Mouse (Mus musculus) liver, embryonic 16.5 days (tissue): Measurements from ENCODE around the gene Fbxl17. TPM values are rescaled to one million over a fixed set of nuclear protein-coding genes. Genes with fewer than 3 reads are reported as not detected.
A peak's percentile ranks its signal among the peaks of the same experiment; 100 is the strongest.

Experiments used
- ATAC-seq: fragments of 200-750 bp; cut with Nextera tagmentation; 2 replicates; pipeline ENCODE4 v1.8.0; 2017; ENCODE audit warnings: low read depth, mild to moderate bottlenecking, moderate number of reproducible peaks, moderate library complexity
- H3K27ac ChIP-seq: fragments of 300-500 bp; sonication (generic); 2 replicates; pipeline ENCODE4 v1.5.1; 2014; ENCODE audit warnings: mild to moderate bottlenecking, low read length
- H3K27me3 ChIP-seq: fragments of 300-500 bp; sonication (generic); 2 replicates; pipeline ENCODE4 v1.6.1; 2014; ENCODE audit warnings: low read depth, low read length, mixed read lengths; ENCODE audit not compliant: control insufficient read depth, insufficient read depth
- H3K36me3 ChIP-seq: fragments of 300-500 bp; sonication (generic); 2 replicates; pipeline ENCODE4 v1.6.1; 2014; ENCODE audit warnings: mild to moderate bottlenecking; ENCODE audit not compliant: control insufficient read depth, insufficient read depth
- H3K4me1 ChIP-seq: fragments of 300-500 bp; sonication (generic); 2 replicates; pipeline ENCODE4 v1.6.1; 2014; ENCODE audit warnings: low read depth, low read length, mixed read lengths; ENCODE audit not compliant: control insufficient read depth
- H3K4me2 ChIP-seq: fragments of 300-500 bp; sonication (generic); 2 replicates; pipeline ENCODE4 v1.6.1; 2014; ENCODE audit warnings: low read depth, low read length, mixed read lengths
- H3K4me3 ChIP-seq: fragments of 300-500 bp; sonication (generic); 2 replicates; pipeline ENCODE4 v1.5.1; 2014; ENCODE audit warnings: low read depth, mild to moderate bottlenecking, low read length
- H3K9ac ChIP-seq: fragments of 300-500 bp; sonication (generic); 2 replicates; pipeline ENCODE4 v1.6.1; 2014; ENCODE audit warnings: low read depth, low read length
- H3K9me3 ChIP-seq: fragments of 300-500 bp; sonication (generic); replicated peaks from 2 replicates; pipeline ENCODE4 v1.6.1; 2016; ENCODE audit warnings: low read length; ENCODE audit not compliant: control insufficient read depth
- WGBS: fragments of 180-500 bp; shearing (Covaris S2); extraction: QIAGEN DNeasy Blood & Tissue Kit; methylation state at CpG from one replicate; pipeline ENCODE4 v1.1.7; 2014; ENCODE audit not compliant: insufficient replicate concordance; 5-methylcytosine and 5-hydroxymethylcytosine counted together
- polyA plus RNA-seq: library from polyadenylated mRNA; unstranded; fragments of >200 nt; fragmentation: Nextera tagmentation; extraction: Ambion mirVana; gene quantifications from 2 replicates; pipeline ENCODE4 v1.2.1, GENCODE M21; 2015

Fbxl17 gene
- polyA plus RNA-seq, 1 experiment from 2014 or later = 1.3 TPM

DNA sequence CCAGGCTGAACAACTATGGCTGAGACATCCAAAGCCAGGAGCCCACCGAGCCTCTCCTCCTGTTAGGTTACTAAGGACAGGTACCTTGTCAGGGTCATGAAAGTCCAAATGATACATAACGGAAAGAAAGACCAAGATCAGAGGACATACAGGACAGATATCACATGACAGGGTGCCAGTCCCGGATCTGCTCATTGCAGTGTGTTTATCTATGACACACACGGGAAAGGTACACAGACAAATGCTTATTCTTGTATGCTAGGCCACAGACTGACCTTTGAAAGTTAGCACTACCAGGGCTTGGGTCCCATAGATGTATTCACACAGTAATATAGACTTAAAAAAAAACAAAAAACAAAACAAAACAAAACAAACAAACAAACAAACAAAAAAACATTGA is 404.8 kb downstream of the Fbxl17 start:
- no peaks in the 10 kb centered on the region for H3K4me1 ChIP-seq
- H3K27me3 ChIP-seq = no peaks in the 10 kb centered on the region
- H3K4me2 ChIP-seq = no peak overlapping the region
- WGBS = 57% methylated on average over 4 of the region's 4 CpGs
- H3K4me3 ChIP-seq = no peak overlapping the region
- ATAC-seq = peak; percentile 27; the same call in 1 of the 2 replicates
- H3K27ac ChIP-seq = no peak overlapping the region
- H3K9ac ChIP-seq = no peak overlapping the region
- no peaks in the 10 kb centered on the region; the same call in 1 of the 2 replicates for H3K9me3 ChIP-seq
- no peaks in the 10 kb centered on the region for H3K36me3 ChIP-seq

DNA sequence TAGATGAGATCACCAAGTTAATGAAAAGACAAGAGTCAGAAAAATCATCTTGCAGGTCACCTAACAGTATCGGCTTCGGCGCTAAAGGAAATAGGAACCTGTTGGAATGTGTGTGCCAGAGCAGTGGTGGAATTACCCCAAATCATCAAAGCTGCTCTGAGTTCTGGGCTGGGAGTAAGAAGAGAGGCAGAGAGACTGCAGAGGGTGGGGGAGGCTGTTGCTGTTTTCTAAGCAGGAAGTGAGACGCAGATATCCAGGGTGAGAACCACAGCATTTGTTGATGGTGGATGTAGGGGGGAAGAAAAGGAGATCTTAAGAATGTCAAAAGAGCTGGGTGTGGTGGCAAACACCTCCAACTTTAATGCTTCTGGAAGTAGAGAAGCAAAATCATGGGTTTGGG is 406.6 kb downstream of the Fbxl17 start:
- Histone ChIP-seq H3K4me1 (no peaks in the 10 kb centered on the region), H3K4me3 (no peak overlapping the region), H3K9ac (no peak overlapping the region), H3K27me3 (no peaks in the 10 kb centered on the region), H3K27ac (no peak overlapping the region), H3K4me2 (no peak overlapping the region), H3K36me3 (no peaks in the 10 kb centered on the region), H3K9me3 (no peaks in the 10 kb centered on the region; the same call in 1 of the 2 replicates)
- 54% methylated on average over 4 of the region's 4 CpGs for WGBS
- no peak for ATAC-seq

DNA sequence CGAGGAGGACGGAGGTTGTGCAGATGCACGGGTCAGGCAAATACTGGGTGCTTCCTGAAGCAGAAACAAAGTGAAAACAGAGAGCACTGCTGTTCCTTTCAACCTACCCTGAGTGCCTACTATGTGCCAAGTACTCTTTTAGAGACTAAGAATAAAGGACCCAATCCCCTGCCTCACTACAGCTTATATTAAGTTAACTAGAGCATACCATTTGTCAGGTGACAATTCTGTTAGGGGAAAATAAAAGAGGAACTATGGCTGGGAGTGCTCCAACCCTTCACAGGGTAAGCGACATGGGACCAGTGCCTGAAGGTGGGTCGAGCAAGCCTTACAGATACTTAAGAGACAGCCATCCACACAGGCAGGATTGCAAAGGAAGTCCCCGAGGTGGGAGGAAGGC is 407.0 kb downstream of the Fbxl17 start:
- no peak overlapping the region for H3K4me3 ChIP-seq
- H3K9ac ChIP-seq = no peak overlapping the region
- no peak overlapping the region for H3K4me2 ChIP-seq
- WGBS = 51% methylated on average over 6 of the region's 6 CpGs
- no peak for ATAC-seq
- no peaks in the 10 kb centered on the region; the same call in 1 of the 2 replicates for H3K9me3 ChIP-seq
- H3K27ac ChIP-seq = no peak overlapping the region
- no peaks in the 10 kb centered on the region for H3K36me3 ChIP-seq
- no peaks in the 10 kb centered on the region for H3K4me1 ChIP-seq
- no peaks in the 10 kb centered on the region for H3K27me3 ChIP-seq

DNA sequence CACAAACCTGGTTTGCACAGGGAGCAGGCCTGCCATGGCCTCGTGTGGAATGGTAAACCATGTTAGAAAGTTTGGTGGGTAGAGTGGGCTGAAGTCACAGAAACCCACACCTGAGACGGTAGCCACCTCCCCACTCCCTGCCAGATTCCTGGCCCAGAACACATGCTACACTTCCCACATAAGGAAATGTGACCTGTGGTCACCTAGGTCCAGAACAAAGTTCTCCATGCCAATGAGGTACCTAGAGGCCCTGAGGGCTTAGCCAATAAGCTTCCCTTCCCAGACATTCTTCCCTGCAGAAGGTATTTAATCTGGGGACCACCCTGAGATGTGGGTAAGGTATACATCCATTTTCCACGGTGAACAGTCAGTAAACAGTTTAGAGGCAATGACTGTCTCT is 409.7 kb downstream of the Fbxl17 start:
- Histone ChIP-seq H3K9me3 (no peaks in the 10 kb centered on the region), H3K36me3 (no peaks in the 10 kb centered on the region), H3K27me3 (no peaks in the 10 kb centered on the region), H3K4me2 (no peak overlapping the region), H3K9ac (no peak overlapping the region), H3K4me1 (no peaks in the 10 kb centered on the region), H3K4me3 (no peak overlapping the region), H3K27ac (no peak overlapping the region)
- no peak for ATAC-seq
- 69% methylated on average over 3 of the region's 3 CpGs for WGBS

DNA sequence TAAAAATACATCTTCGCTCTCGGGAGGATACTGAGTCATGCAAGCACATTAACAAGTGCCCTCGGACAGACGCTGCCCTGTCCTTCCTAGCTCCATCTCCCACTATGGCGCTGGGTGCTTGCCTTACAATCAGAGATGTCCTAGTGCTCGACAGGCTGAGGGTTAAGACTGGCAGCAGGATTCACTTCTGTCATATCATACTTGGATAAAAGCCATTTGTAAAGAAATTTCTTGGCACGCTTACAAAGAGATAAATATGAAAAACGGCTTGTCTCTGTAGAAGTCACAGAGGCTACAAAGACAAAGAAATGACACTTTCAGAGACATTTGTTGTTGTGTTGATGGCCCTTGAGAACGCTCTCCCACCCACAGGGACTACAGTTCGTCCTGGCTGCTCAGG is 412.6 kb downstream of the Fbxl17 start:
- Histone ChIP-seq H3K9me3 (no peaks in the 10 kb centered on the region), H3K9ac (no peak overlapping the region), H3K36me3 (no peaks in the 10 kb centered on the region), H3K4me3 (no peak overlapping the region), H3K27ac (no peak overlapping the region), H3K4me1 (no peaks in the 10 kb centered on the region), H3K4me2 (no peak overlapping the region), H3K27me3 (no peaks in the 10 kb centered on the region)
- ATAC-seq = no peak
- WGBS = 73% methylated on average over 10 of the region's 10 CpGs

DNA sequence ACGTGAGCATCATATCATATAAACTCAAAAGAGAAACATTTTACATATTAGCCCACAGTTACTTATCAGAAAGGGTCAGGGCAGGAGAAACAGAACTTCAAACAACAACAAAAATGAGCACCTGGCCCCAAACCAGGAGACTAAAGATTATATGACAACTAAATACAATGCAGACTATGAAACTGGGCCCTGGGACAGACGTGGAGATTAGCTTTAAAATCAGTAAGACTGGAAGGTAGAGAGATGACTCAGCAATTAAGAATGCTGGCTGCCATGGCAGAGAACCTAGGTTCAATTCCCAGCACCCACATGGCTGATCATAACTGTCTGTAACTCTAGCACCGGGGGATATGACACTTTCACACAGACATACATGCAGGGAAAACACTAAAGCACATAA is 413.3 kb downstream of the Fbxl17 start:
- no peaks in the 10 kb centered on the region for H3K36me3 ChIP-seq
- no peak overlapping the region for H3K4me3 ChIP-seq
- H3K27ac ChIP-seq = no peak overlapping the region
- H3K9me3 ChIP-seq = no peaks in the 10 kb centered on the region
- H3K4me1 ChIP-seq = no peaks in the 10 kb centered on the region
- ATAC-seq = no peak
- H3K4me2 ChIP-seq = no peak overlapping the region
- no peak overlapping the region for H3K9ac ChIP-seq
- H3K27me3 ChIP-seq = no peaks in the 10 kb centered on the region
- 58% methylated on average over 3 of the region's 3 CpGs for WGBS

DNA sequence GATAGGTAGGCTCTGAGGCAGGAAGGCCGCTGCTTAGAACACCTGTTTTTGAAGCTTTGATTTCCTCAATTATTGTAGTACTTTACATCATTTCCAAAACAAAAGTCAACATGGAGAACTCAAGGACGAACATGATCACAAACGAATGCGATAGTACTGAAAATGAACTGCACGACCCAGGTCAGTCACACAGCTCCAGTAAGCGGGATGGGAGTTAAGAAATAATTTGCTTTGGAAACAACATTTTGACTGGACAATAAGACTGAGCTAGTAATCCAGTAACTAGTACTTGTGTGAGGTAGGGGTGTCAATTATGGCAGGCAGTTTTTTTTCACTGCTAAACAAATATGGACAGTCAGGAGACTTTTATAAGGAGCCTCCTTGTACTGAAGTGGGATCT is 414.6 kb downstream of the Fbxl17 start:
- H3K9me3 ChIP-seq = no peaks in the 10 kb centered on the region
- 71% methylated on average over 6 of the region's 6 CpGs for WGBS
- no peak overlapping the region for H3K27ac ChIP-seq
- no peak for ATAC-seq
- H3K36me3 ChIP-seq = no peaks in the 10 kb centered on the region
- no peaks in the 10 kb centered on the region for H3K27me3 ChIP-seq
- H3K4me1 ChIP-seq = no peaks in the 10 kb centered on the region
- no peak overlapping the region for H3K4me2 ChIP-seq
- H3K9ac ChIP-seq = no peak overlapping the region
- H3K4me3 ChIP-seq = no peak overlapping the region

DNA sequence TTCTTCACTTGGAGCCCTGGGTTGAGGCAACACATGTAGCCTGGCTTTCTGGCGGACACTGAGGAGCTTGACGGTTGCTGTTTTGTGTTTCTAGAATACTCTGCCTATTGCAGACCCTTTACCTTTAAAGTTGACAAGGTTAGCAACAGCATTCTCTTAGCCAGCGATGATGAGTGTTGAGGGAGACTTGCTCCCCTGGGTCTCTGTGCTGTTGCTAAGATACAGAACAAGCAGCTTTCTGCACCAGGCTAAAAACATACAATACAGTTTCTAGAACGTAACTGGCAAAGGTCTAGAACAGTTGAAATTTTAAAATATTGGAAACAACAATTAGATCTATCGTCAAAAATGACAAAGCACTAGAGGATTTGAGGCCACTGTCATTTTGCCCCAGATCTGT is 420.7 kb downstream of the Fbxl17 start:
- H3K4me1 ChIP-seq = no peaks in the 10 kb centered on the region
- no peak for ATAC-seq
- no peak overlapping the region for H3K27ac ChIP-seq
- no peaks in the 10 kb centered on the region for H3K27me3 ChIP-seq
- H3K4me3 ChIP-seq = no peak overlapping the region
- no peak overlapping the region for H3K9ac ChIP-seq
- WGBS = 79% methylated on average over 5 of the region's 5 CpGs
- no peaks in the 10 kb centered on the region for H3K9me3 ChIP-seq
- no peak overlapping the region for H3K4me2 ChIP-seq
- H3K36me3 ChIP-seq = no peaks in the 10 kb centered on the region

DNA sequence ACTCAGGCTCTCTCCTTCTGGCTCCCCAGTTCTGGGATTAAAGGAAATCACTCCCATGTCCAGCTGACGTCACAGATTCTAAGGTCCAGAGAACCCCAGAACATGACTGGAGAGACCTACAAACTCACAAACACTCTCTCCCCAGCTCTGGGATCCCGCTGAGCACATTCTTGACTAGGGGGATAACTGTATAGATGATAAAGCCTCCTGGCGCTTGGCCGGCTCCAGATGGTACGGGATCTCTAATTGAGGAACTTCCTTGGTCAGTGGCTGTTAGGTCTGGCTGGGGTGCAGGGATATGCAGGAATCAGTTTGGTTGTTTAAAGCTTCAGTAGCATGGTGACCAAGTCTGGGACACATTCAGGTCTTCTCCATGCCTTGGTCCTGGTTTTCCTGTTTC is 422.3 kb downstream of the Fbxl17 start:
- Histone ChIP-seq H3K4me1 (no peaks in the 10 kb centered on the region), H3K4me3 (no peak overlapping the region), H3K27ac (no peak overlapping the region), H3K4me2 (no peak overlapping the region), H3K27me3 (no peaks in the 10 kb centered on the region), H3K36me3 (no peaks in the 10 kb centered on the region), H3K9ac (no peak overlapping the region), H3K9me3 (no peaks in the 10 kb centered on the region)
- ATAC-seq = no peak
- WGBS = 69% methylated on average over 5 of the region's 5 CpGs

DNA sequence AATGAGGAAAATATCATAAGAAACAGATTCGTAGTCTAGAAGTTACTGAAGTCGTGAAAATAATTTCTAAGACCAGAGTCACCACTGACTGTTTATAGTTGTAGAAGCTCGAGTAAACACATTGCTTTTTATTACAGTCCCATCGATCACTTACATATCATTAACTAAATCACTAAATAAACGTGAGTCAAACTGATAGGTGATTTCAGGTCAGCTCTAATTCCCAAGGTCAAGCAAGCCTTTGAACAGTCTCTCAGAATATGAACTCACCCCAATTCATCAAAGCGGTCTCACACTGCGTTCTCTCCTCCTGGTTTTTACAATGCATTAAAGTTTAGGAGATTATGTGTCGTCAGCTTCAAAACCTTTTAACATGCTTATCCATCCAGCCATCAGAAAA is 423.2 kb downstream of the Fbxl17 start:
- Histone ChIP-seq H3K9me3 (no peaks in the 10 kb centered on the region), H3K27me3 (no peaks in the 10 kb centered on the region), H3K4me2 (no peak overlapping the region), H3K36me3 (no peaks in the 10 kb centered on the region), H3K4me1 (no peaks in the 10 kb centered on the region), H3K4me3 (no peak overlapping the region), H3K9ac (no peak overlapping the region), H3K27ac (no peak overlapping the region)
- ATAC-seq = no peak
- 60% methylated on average over 8 of the region's 8 CpGs for WGBS
